Mouse (Mus musculus): ENCODE measurements at regions not wholly inside any gene's neighbourhood (a gene's known extent, or its start where the extent isn't known, plus 50 kb on each side); places are given as distances from the start of the nearest gene placed in this dataset.
"Not testable (repeated sequence)": the region's sequence is repeated elsewhere in the genome, so short reads cannot be mapped to it uniquely, and the experiment has no call there.

- Histone ChIP-seq H3K4me1 (ENCODE audit: control insufficient read depth in 1 of 2, insufficient read depth in 2 of 2) (peaks cover 0 to 1% of the 10 kb centered on the region in 2 experiments; a peak in 2 of 4 replicates), H3K9me3 (replicated peaks; ENCODE audit: low read length) (no peaks in the 10 kb centered on the region), H3K27ac (ENCODE audit: insufficient read depth, low read depth) (no peak overlapping the region), H3K4me2 (ENCODE audit: insufficient read depth, low read depth, poor library complexity, severe bottlenecking) (no peak overlapping the region), H3K4me3 (replicated peaks in 1 of 3; ENCODE audit: low read depth in 2 of 3, low read length in 2 of 3, poor library complexity in 1 of 3) (no peak overlapping the region), H3K27me3 (replicated peaks) (no peaks in the 10 kb centered on the region), H3K9ac (ENCODE audit: insufficient read depth, low read depth) (no peak overlapping the region), H3K36me3 (replicated peaks in 1 of 2; ENCODE audit: control insufficient read depth in 1 of 2, insufficient read depth in 1 of 2, low read length in 1 of 2) (no peaks in the 10 kb centered on the region), H3K79me2 (replicated peaks; ENCODE audit: control insufficient read depth, extremely low read depth, insufficient read depth, poor library complexity, severe bottlenecking) (no peaks in the 10 kb centered on the region)
- TF ChIP-seq USF1 (IDR thresholded peaks at IDR 0.05; ENCODE audit: low read depth, low read length) (no peak), MAX (IDR thresholded peaks at IDR 0.05; ENCODE audit: low read length) (no peak), UBTF (IDR thresholded peaks at IDR 0.05; ENCODE audit: low read depth, low read length) (no peak), GABPA (IDR thresholded peaks at IDR 0.05; ENCODE audit: insufficient replicate concordance, low read depth, low read length) (no peak), MXI1 (IDR thresholded peaks at IDR 0.05; ENCODE audit: low read depth, low read length) (no peak), ZNF384 (IDR thresholded peaks at IDR 0.05; ENCODE audit: low read depth, low read length) (no peak), CHD1 (IDR thresholded peaks at IDR 0.05; ENCODE audit: low read depth, low read length) (no peak), MAFK (IDR thresholded peaks at IDR 0.05; ENCODE audit: insufficient replicate concordance, low read length) (no peak), ELF1 (IDR thresholded peaks at IDR 0.05; ENCODE audit: low read depth, low read length) (no peak), PAX5 (IDR thresholded peaks at IDR 0.05; ENCODE audit: low read length) (no peak), SMC3 (IDR thresholded peaks at IDR 0.05; ENCODE audit: low read depth, low read length) (no peak), IRF4 (IDR thresholded peaks at IDR 0.05; ENCODE audit: low read depth, low read length) (no peak)
- DNase-seq (ENCODE audit: extremely low read depth) = no peak
- in situ Hi-C loops (cut with MboI; ENCODE audit: low pct_ligation_motif_present, low pct_unique_long_range_greater_than_20kb, low sequenced_read_pairs) (loop anchor here (10.0 kb wide), 1 partner anchor 133 kb away; no protein-coding TSS in a partner anchor), dilution Hi-C loops (cut with MboI; ENCODE audit: extremely low pct_ligation_motif_present, extremely low pct_unique_long_range_greater_than_20kb, low sequenced_read_pairs) (no loop called here)
Observed at GRCm38 (mm10) chr15:8767624-8768571, 57.3 kb upstream of the Slc1a3 start.

- DNase-seq (ENCODE audit: extremely low read depth); H3K4me2 ChIP-seq (ENCODE audit: insufficient read depth, low read depth, poor library complexity, severe bottlenecking): not testable (repeated sequence)
Observed at GRCm38 (mm10) chr15:8766208-8766607, 55.6 kb upstream of the Slc1a3 start.

More at GRCm38 (mm10) chr15:8766208-8766607, 55.6 kb upstream of the Slc1a3 start:
- H3K27ac ChIP-seq (ENCODE audit: insufficient read depth, low read depth); H3K4me3 ChIP-seq (replicated peaks in 1 of 3; ENCODE audit: low read depth in 2 of 3, low read length in 2 of 3, poor library complexity in 1 of 3); H3K27me3 ChIP-seq (replicated peaks); dilution Hi-C loops (cut with MboI; ENCODE audit: extremely low pct_ligation_motif_present, extremely low pct_unique_long_range_greater_than_20kb, low sequenced_read_pairs); H3K36me3 ChIP-seq (replicated peaks in 1 of 2; ENCODE audit: control insufficient read depth in 1 of 2, insufficient read depth in 1 of 2, low read length in 1 of 2); H3K9ac ChIP-seq (ENCODE audit: insufficient read depth, low read depth); H3K79me2 ChIP-seq (replicated peaks; ENCODE audit: control insufficient read depth, extremely low read depth, insufficient read depth, poor library complexity, severe bottlenecking); H3K9me3 ChIP-seq (replicated peaks; ENCODE audit: low read length): not testable (repeated sequence)
- peaks cover 0 to 10% of the 10 kb centered on the region in 2 experiments; a peak in 2 of 4 replicates for H3K4me1 ChIP-seq (ENCODE audit: control insufficient read depth in 1 of 2, insufficient read depth in 2 of 2)
- in situ Hi-C loops (cut with MboI; ENCODE audit: low pct_ligation_motif_present, low pct_unique_long_range_greater_than_20kb, low sequenced_read_pairs) = loop anchor here (10.0 kb wide), 1 partner anchor 131 kb away; no protein-coding TSS in a partner anchor
